Mouse (Mus musculus): ENCODE measurements at regions not wholly inside any gene's neighbourhood (a gene's known extent, or its start where the extent isn't known, plus 50 kb on each side); places are given as distances from the start of the nearest gene placed in this dataset.

GRCm38 (mm10) chr2:117570987-117571386 lies 228.2 kb upstream of the Rasgrp1 start:
- no peak for DNase-seq

GRCm38 (mm10) chr2:117587381-117587780 lies 244.6 kb upstream of the Rasgrp1 start:
- no peak for DNase-seq

GRCm38 (mm10) chr2:117595028-117595427 lies 252.2 kb upstream of the Rasgrp1 start:
- no peak for DNase-seq

- DNase-seq, result no peak
Observed at GRCm38 (mm10) chr2:117597573-117597972, 254.8 kb upstream of the Rasgrp1 start.

GRCm38 (mm10) chr2:117614772-117615171 lies 272.0 kb upstream of the Rasgrp1 start:
- DNase-seq, result no peak

GRCm38 (mm10) chr2:117618063-117618462 lies 275.3 kb upstream of the Rasgrp1 start:
- DNase-seq, result no peak

GRCm38 (mm10) chr2:117623955-117624354 lies 281.2 kb upstream of the Rasgrp1 start:
- no peak for DNase-seq

- no peak for DNase-seq
Observed at GRCm38 (mm10) chr2:117634906-117635305, 292.1 kb upstream of the Rasgrp1 start.

GRCm38 (mm10) chr2:117637397-117637796 lies 294.6 kb upstream of the Rasgrp1 start:
- DNase-seq, result no peak

GRCm38 (mm10) chr2:117652101-117652500 lies 309.3 kb upstream of the Rasgrp1 start:
- no peak for DNase-seq

- no peak for DNase-seq
Observed at GRCm38 (mm10) chr2:117652647-117653046, 309.8 kb upstream of the Rasgrp1 start.

GRCm38 (mm10) chr2:117656546-117657175 lies 313.9 kb upstream of the Rasgrp1 start:
- no peak for DNase-seq

- no peak for DNase-seq
Observed at GRCm38 (mm10) chr2:117660217-117660924, 317.6 kb upstream of the Rasgrp1 start.

GRCm38 (mm10) chr2:117662653-117663052 lies 319.9 kb upstream of the Rasgrp1 start:
- no peak for DNase-seq

GRCm38 (mm10) chr2:117666528-117666927 lies 323.7 kb upstream of the Rasgrp1 start:
- DNase-seq, result no peak

GRCm38 (mm10) chr2:117668137-117668536 lies 325.3 kb upstream of the Rasgrp1 start:
- no peak for DNase-seq

- DNase-seq, result no peak
Observed at GRCm38 (mm10) chr2:117674877-117675276, 332.1 kb upstream of the Rasgrp1 start.

GRCm38 (mm10) chr2:117678650-117679049 lies 335.8 kb upstream of the Rasgrp1 start:
- no peak for DNase-seq

GRCm38 (mm10) chr2:117685836-117686453 lies 343.1 kb upstream of the Rasgrp1 start:
- peak; percentile 2 for DNase-seq

GRCm38 (mm10) chr2:117693537-117693936 lies 350.7 kb upstream of the Rasgrp1 start:
- DNase-seq, result no peak

- no peak for DNase-seq
Observed at GRCm38 (mm10) chr2:117710173-117710813, 367.5 kb upstream of the Rasgrp1 start.

- DNase-seq, result no peak
Observed at GRCm38 (mm10) chr2:117724066-117724465, 381.3 kb upstream of the Rasgrp1 start.

GRCm38 (mm10) chr2:117731253-117731652 lies 380.4 kb upstream of the Thbs1 start:
- no peak for DNase-seq

- DNase-seq, result no peak
Observed at GRCm38 (mm10) chr2:117742413-117742812, 369.3 kb upstream of the Thbs1 start.

All from cerebellum, adult 11 months (tissue).